Mouse (Mus musculus) kidney, adult 2 months (tissue): ENCODE results near the gene Snf8. TPM values are rescaled to one million over a fixed set of nuclear protein-coding genes. Genes with fewer than 3 reads are reported as not detected.

Experiments
- DNase-seq: peaks from one replicate; pipeline ENCODE4 v3.0.0; 2021
- H3K27ac ChIP-seq: fragments of 200-500 bp; 2 replicates; pipeline ENCODE4 v1.5.1; 2012; ENCODE audit warnings: low read depth, low read length, control low read depth, inconsistent platforms; ENCODE audit not compliant: insufficient read depth
- H3K27me3 ChIP-seq: fragments of 200-500 bp; replicated peaks from 2 replicates; pipeline ENCODE4 v1.6.1; 2012; ENCODE audit warnings: mild to moderate bottlenecking, moderate library complexity, low read length, inconsistent platforms; ENCODE audit not compliant: control insufficient read depth, insufficient read depth
- H3K36me3 ChIP-seq: fragments of 200-500 bp; 2 replicates; pipeline ENCODE4 v1.6.1; 2012; ENCODE audit warnings: mild to moderate bottlenecking, moderate library complexity, low read length, inconsistent platforms; ENCODE audit not compliant: control insufficient read depth, insufficient read depth
- H3K4me1 ChIP-seq: fragments of 200-500 bp; 2 replicates; pipeline ENCODE4 v1.6.1; 2011; ENCODE audit warnings: low read length; ENCODE audit not compliant: control insufficient read depth, insufficient read depth
- H3K4me3 ChIP-seq: fragments of 200-500 bp; 2 replicates; pipeline ENCODE4 v1.5.1; 2011; ENCODE audit warnings: mild to moderate bottlenecking, low read depth, low read length, control low read depth; ENCODE audit not compliant: insufficient read depth
- CTCF ChIP-seq: fragments of 200-500 bp; conservative IDR thresholded peaks from 2 replicates; pipeline ENCODE4 v1.5.1; 2011; ENCODE audit warnings: low read depth, mild to moderate bottlenecking, control low read depth, low read length, moderate library complexity, mixed read lengths; ENCODE audit not compliant: insufficient read depth, insufficient read length
- POLR2A ChIP-seq: fragments of 200-500 bp; IDR thresholded peaks from one replicate; pipeline ENCODE4 v1.6.1; 2011; ENCODE audit warnings: low read depth, low read length, control low read depth
- WGBS: fragments of 180-500 bp; shearing (Covaris S2); methylation state at CpG from one replicate; pipeline ENCODE4 v1.1.7; 2018; 5-methylcytosine and 5-hydroxymethylcytosine counted together
- polyA plus RNA-seq: library from polyadenylated mRNA; depleted of rRNA; stranded (reverse); fragments of >200 nt; gene quantifications from 2 replicates; pipeline ENCODE4 v1.2.3, GENCODE M21; 2012

The Snf8 gene
- polyA plus RNA-seq, 1 experiment = 45.9 TPM

DNA sequence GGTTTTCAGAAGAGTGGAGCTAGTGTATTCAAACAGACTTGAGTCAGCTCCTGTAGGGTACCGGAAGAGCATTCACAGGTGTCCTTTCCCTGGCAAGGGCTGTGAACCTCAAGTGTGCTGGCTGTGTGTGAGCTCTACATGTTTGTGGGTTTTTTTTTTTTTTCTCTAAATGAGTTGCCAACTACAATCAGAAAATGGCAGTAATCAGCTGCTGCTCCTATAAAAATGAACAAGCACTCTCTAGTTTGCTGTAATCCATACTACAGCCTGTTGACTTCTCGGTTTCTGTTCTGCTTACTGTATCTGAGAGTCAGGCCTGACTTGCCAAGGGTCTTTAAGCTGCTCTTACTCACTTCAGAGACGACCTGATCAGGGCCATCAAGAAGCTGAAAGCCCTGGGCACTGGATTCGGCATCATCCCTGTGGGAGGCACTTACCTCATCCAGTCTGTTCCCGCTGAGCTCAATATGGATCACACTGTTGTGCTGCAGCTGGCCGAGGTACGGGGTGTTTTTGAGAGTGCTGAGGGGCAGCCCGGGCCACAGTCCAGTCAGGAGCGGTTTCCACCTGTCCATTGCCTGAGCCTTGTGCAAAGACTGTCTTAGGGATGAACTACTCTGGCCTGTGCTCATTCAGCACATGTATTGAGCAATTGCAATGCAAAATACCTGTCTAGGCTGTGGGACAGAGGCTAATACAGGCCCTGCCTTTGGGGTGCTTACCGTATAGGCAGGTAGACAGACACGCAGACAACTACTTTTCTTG, 10.3 kb downstream of the Snf8 start:
- DNase-seq = no peak
- peaks cover 6% of the 10 kb centered on the region for H3K36me3 ChIP-seq
- no peak for TF ChIP-seq POLR2A
- TF ChIP-seq CTCF = no peak
- no peak overlapping the region for H3K27ac ChIP-seq
- 84% methylated on average over 11 of the region's 11 CpGs for WGBS
- H3K27me3 ChIP-seq = no peaks in the 10 kb centered on the region
- no peak overlapping the region for H3K4me3 ChIP-seq
- peaks cover 8% of the 10 kb centered on the region; the same call in 1 of the 2 replicates for H3K4me1 ChIP-seq

DNA sequence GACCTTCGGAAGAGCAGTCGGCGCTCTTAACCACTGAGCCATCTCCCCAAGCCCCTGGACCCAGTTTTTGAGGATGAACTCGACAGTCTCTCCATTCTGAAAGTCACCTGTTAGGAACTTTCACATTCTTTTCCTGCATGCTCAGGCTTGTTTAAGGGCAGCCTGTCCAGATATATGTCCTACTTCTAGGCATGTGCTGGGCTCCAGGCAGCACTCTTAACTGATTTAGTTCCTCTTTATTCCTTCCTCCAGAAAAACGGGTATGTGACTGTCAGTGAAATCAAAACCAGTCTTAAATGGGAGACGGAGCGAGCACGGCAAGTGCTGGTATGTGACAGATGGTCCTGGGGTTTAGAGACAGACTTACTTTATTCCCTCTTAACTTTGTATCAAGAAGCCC, 11.3 kb downstream of the Snf8 start:
- H3K4me3 ChIP-seq = no peak overlapping the region
- DNase-seq = no peak
- H3K27ac ChIP-seq = no peak overlapping the region
- WGBS = 81% methylated on average over 8 of the region's 8 CpGs
- no peak for TF ChIP-seq POLR2A
- no peak for TF ChIP-seq CTCF
- H3K27me3 ChIP-seq = no peaks in the 10 kb centered on the region
- H3K36me3 ChIP-seq = peaks cover 10% of the 10 kb centered on the region
- peaks cover 8% of the 10 kb centered on the region; the same call in 1 of the 2 replicates for H3K4me1 ChIP-seq

DNA sequence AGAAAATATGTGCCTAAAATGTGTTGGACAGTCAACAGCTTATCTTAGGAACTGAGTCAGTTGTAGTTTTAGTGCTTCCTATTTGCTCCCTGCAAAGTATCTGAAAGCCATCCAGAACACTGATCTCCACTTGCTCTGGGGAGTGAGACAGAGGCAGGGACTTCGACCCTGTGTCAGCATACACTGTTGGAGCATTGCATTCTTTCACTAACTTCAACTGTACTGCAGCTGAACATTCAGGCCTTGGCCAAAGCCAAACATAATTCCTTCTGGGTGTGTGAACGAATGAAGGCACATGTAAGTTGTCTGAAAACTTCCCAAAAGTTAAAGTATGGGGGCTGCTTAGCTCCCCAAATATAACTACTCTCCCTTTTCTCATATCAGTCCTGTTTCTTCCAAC, 12.1 kb downstream of the Snf8 start:
- TF ChIP-seq CTCF (no peak), POLR2A (no peak)
- no peak overlapping the region for H3K4me3 ChIP-seq
- peaks cover 8% of the 10 kb centered on the region; the same call in 1 of the 2 replicates for H3K4me1 ChIP-seq
- H3K27ac ChIP-seq = no peak overlapping the region
- no peaks in the 10 kb centered on the region for H3K27me3 ChIP-seq
- 59% methylated on average over 2 of the region's 2 CpGs for WGBS
- H3K36me3 ChIP-seq = peaks cover 9% of the 10 kb centered on the region
- peak; percentile 33 for DNase-seq

DNA sequence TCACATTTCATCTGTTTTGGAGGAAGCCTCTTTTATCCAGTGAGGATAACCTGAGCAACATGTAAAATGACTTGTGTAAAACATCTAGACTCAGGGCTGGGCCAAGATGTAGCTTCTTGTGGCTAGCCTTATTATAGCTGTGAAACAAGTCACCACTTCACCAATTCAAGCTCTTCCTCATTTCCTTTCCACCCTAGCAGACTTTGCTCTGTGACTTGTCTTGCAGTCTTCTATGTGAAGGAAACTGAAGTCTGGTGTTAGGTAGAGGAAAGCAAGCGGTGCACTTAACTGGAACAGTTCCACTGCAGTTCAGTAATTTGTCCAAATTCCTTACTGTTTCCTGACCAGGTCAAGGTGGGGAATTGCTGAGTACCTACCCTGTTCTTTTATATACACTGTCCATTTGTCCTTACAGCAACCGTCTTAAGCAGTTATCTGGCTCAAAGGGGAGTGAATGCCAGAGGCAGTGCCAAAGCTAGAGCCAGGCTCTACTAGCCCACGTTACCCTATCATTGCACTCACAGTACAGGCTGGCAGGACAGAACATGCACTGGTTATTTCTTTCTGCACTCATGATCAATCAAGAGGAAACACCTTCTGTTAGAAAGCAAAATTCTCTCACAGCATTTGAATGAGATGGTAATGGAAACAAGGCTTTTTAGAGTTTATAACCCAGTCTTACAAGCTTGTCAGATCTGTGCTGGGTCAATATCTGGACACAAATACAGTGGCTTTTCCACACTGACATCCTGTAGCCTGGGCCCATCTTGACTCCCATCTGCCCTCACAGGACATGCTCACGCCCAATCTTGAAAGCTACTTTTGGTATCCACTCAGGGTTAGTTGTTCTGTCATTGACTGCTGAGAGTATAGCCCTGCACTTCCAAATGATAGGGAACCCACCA, 13.0 kb downstream of the Snf8 start:
- H3K27ac ChIP-seq = no peak overlapping the region
- TF ChIP-seq POLR2A (no peak), CTCF (no peak)
- peaks cover 9% of the 10 kb centered on the region for H3K36me3 ChIP-seq
- peaks cover 8% of the 10 kb centered on the region; the same call in 1 of the 2 replicates for H3K4me1 ChIP-seq
- 50% methylated on average over 4 of the region's 4 CpGs for WGBS
- no peaks in the 10 kb centered on the region for H3K27me3 ChIP-seq
- no peak for DNase-seq
- H3K4me3 ChIP-seq = no peak overlapping the region

DNA sequence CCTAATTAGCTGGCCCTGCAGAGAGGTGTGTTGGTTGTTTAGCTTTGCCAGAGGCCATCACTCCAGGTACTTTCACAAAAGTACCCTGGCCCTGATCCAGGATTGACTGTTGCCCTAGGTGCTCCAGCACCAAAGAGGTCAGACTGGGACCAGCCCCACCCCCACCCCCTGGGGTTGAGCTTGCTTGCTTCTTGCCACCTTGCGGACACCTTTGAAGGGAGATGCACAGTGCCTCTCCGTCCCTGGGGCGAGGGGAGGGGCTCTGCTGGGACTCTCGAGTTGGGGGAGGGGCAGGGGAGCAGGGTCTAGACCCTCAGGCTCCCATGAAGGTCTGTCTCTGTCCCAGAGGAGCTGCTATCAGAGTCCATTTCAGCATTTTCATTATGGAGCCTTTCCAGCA, 15.3 kb downstream of the Snf8 start:
- Histone ChIP-seq H3K27ac (no peak overlapping the region), H3K4me1 (peaks cover 8% of the 10 kb centered on the region; the same call in 1 of the 2 replicates), H3K4me3 (no peak overlapping the region), H3K27me3 (no peaks in the 10 kb centered on the region), H3K36me3 (peaks cover 13% of the 10 kb centered on the region)
- DNase-seq = no peak
- WGBS = 83% methylated on average over 4 of the region's 4 CpGs
- no peak for TF ChIP-seq POLR2A
- TF ChIP-seq CTCF = no peak

DNA sequence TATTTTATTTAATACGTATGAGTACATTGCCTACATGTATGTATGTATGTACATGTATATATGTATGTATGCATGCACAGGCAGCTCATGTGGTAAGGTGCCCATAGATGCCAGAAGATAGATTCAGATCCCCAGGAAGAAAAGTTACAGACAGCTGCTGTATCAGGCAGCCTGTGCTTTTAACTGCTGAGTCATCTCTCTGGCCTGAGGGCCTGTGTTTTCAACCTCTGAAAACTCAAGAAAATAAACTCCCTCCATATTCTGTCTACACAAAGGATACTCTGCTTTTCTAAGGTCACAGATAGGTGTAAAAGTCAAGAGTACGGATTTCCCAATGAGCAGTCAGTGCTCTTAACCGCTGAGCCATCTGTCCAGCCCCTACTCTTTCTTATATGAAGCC, 16.2 kb downstream of the Snf8 start:
- TF ChIP-seq POLR2A (no peak), CTCF (no peak)
- no peak for DNase-seq
- no peak overlapping the region for H3K27ac ChIP-seq
- no peak overlapping the region for H3K4me3 ChIP-seq
- H3K36me3 ChIP-seq = peaks cover 13% of the 10 kb centered on the region
- peaks cover 8% of the 10 kb centered on the region; the same call in 1 of the 2 replicates for H3K4me1 ChIP-seq
- WGBS = 85% methylated on average over 3 of the region's 3 CpGs
- no peaks in the 10 kb centered on the region for H3K27me3 ChIP-seq

DNA sequence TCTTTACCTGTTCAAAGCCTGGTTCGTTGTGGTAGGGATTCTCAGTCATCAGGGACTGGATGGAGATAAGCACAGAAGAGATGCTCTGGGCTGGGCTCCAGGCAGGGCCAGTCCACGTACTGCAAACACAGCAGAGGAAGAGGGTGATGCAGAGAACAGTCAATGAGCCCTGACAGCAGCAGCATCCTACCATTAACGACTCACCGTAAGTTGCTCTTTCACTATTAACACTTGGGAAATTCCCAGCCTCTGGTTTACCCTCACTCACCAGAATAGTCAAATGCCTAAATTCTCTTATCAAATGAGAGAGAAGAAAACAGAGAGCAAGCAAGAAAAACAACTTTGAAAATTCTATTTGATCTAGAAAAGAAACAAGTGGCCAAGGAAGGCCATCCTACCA, 23.6 kb downstream of the Snf8 start:
- Histone ChIP-seq H3K4me3 (no peak overlapping the region), H3K36me3 (peaks cover 12% of the 10 kb centered on the region), H3K27ac (no peak overlapping the region), H3K27me3 (no peaks in the 10 kb centered on the region), H3K4me1 (no peaks in the 10 kb centered on the region)
- TF ChIP-seq CTCF (no peak), POLR2A (no peak)
- DNase-seq = no peak
- 85% methylated on average over 4 of the region's 4 CpGs for WGBS
